Mouse (Mus musculus) forebrain, embryonic 10.5 days (tissue): ENCODE results near the gene Hecw2. TPM values are rescaled to one million over a fixed set of nuclear protein-coding genes. Genes with fewer than 3 reads are reported as not detected.

Experiments used
- DNase-seq: peaks from one replicate; pipeline ENCODE4 v3.0.0-alpha.2; 2017; ENCODE audit warnings: low spot score; ENCODE audit errors: extremely low spot score
- H3K27ac ChIP-seq: fragments of 300-500 bp; sonication (generic); 2 replicates; pipeline ENCODE4 v1.5.1; 2016; ENCODE audit warnings: mild to moderate bottlenecking
- H3K27me3 ChIP-seq: fragments of 300-500 bp; sonication (generic); 2 replicates; pipeline ENCODE4 v1.6.1; 2016; ENCODE audit warnings: mild to moderate bottlenecking; ENCODE audit not compliant: poor library complexity, severe bottlenecking
- H3K36me3 ChIP-seq: fragments of 300-500 bp; sonication (generic); replicated peaks from 2 replicates; pipeline ENCODE4 v1.6.1; 2016; ENCODE audit warnings: mild to moderate bottlenecking, moderate library complexity
- H3K4me1 ChIP-seq: fragments of 300-500 bp; sonication (generic); 2 replicates; pipeline ENCODE4 v1.6.1; 2016
- H3K4me3 ChIP-seq: fragments of 300-500 bp; sonication (generic); 2 replicates; pipeline ENCODE4 v1.5.1; 2016; ENCODE audit warnings: mild to moderate bottlenecking, moderate library complexity
- H3K9me3 ChIP-seq: fragments of 300-500 bp; sonication (generic); 2 replicates; pipeline ENCODE4 v1.6.1; 2016; ENCODE audit warnings: mild to moderate bottlenecking, moderate library complexity
- WGBS: fragments of 180-500 bp; shearing (Covaris S2); methylation state at CpG from one replicate; pipeline ENCODE4 v1.1.7; 2016; 5-methylcytosine and 5-hydroxymethylcytosine counted together
- polyA plus RNA-seq: library from polyadenylated mRNA; unstranded; fragments of >200 nt; fragmentation: Nextera tagmentation; extraction: Ambion mirVana; gene quantifications from 2 replicates; pipeline ENCODE4 v1.2.1, GENCODE M21; 2016

The Hecw2 gene
- polyA plus RNA-seq, 1 experiment from 2014 or later, result 3.2 TPM

- 90% methylated on average over 3 of the region's 3 CpGs for WGBS
- H3K27me3 ChIP-seq, result no peaks in the 10 kb centered on the region
- no peak for DNase-seq
- no peak overlapping the region for H3K27ac ChIP-seq
- no peaks in the 10 kb centered on the region for H3K36me3 ChIP-seq
- H3K4me1 ChIP-seq, result no peaks in the 10 kb centered on the region
- no peaks in the 10 kb centered on the region for H3K9me3 ChIP-seq
- H3K4me3 ChIP-seq, result no peak overlapping the region
Measured at GRCm38 (mm10) chr1:54079708-54080107, 115.3 kb downstream of the Hecw2 start.

- WGBS, result 60% methylated on average over 1 of the region's 1 CpGs
- Histone ChIP-seq H3K4me1 (no peaks in the 10 kb centered on the region), H3K9me3 (no peaks in the 10 kb centered on the region)
Measured at GRCm38 (mm10) chr1:54074456-54074855, 120.5 kb downstream of the Hecw2 start.

DNA sequence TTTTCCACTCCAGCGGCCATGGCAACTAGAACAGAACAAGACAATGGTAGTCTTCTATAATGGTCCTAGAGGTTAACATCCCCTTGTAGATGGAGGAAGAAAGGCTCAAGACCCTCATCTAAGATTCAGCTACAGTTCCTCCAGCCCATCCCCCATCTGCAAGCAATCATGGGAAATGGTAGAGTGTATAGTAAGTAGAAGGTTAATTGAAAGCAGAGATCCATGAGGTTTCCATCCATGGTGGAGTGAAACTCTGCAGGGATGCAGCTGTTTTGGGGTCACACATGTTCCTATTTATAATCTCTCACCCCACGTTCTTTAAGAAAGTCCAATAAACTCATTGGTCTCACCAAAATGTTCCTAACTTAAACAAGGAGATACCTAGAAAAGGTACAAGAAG is 124.8 kb downstream of the Hecw2 start:
- WGBS, result 76% methylated on average over 2 of the region's 2 CpGs
- H3K4me3 ChIP-seq, result no peak overlapping the region
- no peak for DNase-seq
- no peaks in the 10 kb centered on the region for H3K9me3 ChIP-seq
- H3K27ac ChIP-seq, result no peak overlapping the region
- 0 out of 2 replicates have a peak, but pooled peaks cover 3% of the 10 kb centered on the region for H3K4me1 ChIP-seq
- H3K36me3 ChIP-seq, result no peaks in the 10 kb centered on the region
- H3K27me3 ChIP-seq, result no peaks in the 10 kb centered on the region

More at GRCm38 (mm10) chr1:54074456-54074855, 120.5 kb downstream of the Hecw2 start:
- no peak for DNase-seq
- Histone ChIP-seq H3K27me3 (no peaks in the 10 kb centered on the region), H3K4me3 (no peak overlapping the region), H3K36me3 (no peaks in the 10 kb centered on the region), H3K27ac (no peak overlapping the region)

- WGBS, result 93% methylated on average over 1 of the region's 1 CpGs
- no peak overlapping the region for H3K4me3 ChIP-seq
Measured at GRCm38 (mm10) chr1:54068248-54068647, 126.7 kb downstream of the Hecw2 start.

GRCm38 (mm10) chr1:54065434-54065833 is 129.5 kb downstream of the Hecw2 start:
- no peaks in the 10 kb centered on the region for H3K9me3 ChIP-seq
- no peak for DNase-seq
- WGBS, result 66% methylated on average over 1 of the region's 1 CpGs
- H3K4me3 ChIP-seq, result no peak overlapping the region
- no peaks in the 10 kb centered on the region for H3K27me3 ChIP-seq
- 0 out of 2 replicates have a peak, but pooled peaks cover 3% of the 10 kb centered on the region for H3K4me1 ChIP-seq
- no peaks in the 10 kb centered on the region for H3K36me3 ChIP-seq
- no peak overlapping the region for H3K27ac ChIP-seq

More at GRCm38 (mm10) chr1:54068248-54068647, 126.7 kb downstream of the Hecw2 start:
- Histone ChIP-seq H3K27ac (no peak overlapping the region), H3K36me3 (no peaks in the 10 kb centered on the region), H3K9me3 (no peaks in the 10 kb centered on the region), H3K27me3 (no peaks in the 10 kb centered on the region), H3K4me1 (0 out of 2 replicates have a peak, but pooled peaks cover 3% of the 10 kb centered on the region)
- no peak for DNase-seq

GRCm38 (mm10) chr1:54061078-54061477 is 133.9 kb downstream of the Hecw2 start:
- Histone ChIP-seq H3K9me3 (no peaks in the 10 kb centered on the region), H3K4me3 (no peak overlapping the region), H3K36me3 (no peaks in the 10 kb centered on the region), H3K4me1 (no peaks in the 10 kb centered on the region), H3K27me3 (no peaks in the 10 kb centered on the region), H3K27ac (no peak overlapping the region)
- no peak for DNase-seq
- WGBS, result 93% methylated on average over 2 of the region's 2 CpGs

DNA sequence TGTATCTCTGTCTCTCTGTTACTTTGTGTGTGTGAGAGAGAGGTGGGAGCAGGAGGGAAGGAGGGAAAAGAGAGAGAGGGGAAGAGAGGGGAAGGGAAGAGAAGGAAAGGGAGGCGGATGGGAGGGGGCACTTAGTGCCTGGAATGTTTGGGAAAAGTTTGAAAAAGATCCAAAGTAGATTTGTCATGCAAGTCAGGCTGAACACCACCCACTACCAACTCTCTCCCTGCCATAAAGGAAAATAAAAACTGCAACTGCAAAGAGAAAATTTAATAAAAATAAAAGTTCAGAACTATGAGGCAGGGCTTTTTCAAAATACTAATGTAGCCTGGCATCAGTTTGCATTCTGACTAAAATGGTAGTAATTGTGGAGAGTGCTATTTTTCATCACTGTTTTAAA is 135.2 kb downstream of the Hecw2 start:
- H3K27me3 ChIP-seq, result no peaks in the 10 kb centered on the region
- WGBS, result 97% methylated on average over 1 of the region's 1 CpGs
- H3K9me3 ChIP-seq, result no peaks in the 10 kb centered on the region
- no peak overlapping the region for H3K27ac ChIP-seq
- H3K36me3 ChIP-seq, result no peaks in the 10 kb centered on the region
- H3K4me1 ChIP-seq, result no peaks in the 10 kb centered on the region
- H3K4me3 ChIP-seq, result no peak overlapping the region
- DNase-seq, result no peak

GRCm38 (mm10) chr1:54052771-54053170 is 142.2 kb downstream of the Hecw2 start:
- H3K27ac ChIP-seq, result no peak overlapping the region
- DNase-seq, result no peak
- no peaks in the 10 kb centered on the region for H3K9me3 ChIP-seq
- no peaks in the 10 kb centered on the region for H3K4me1 ChIP-seq
- H3K36me3 ChIP-seq, result no peaks in the 10 kb centered on the region
- H3K4me3 ChIP-seq, result no peak overlapping the region
- no peaks in the 10 kb centered on the region for H3K27me3 ChIP-seq

DNA sequence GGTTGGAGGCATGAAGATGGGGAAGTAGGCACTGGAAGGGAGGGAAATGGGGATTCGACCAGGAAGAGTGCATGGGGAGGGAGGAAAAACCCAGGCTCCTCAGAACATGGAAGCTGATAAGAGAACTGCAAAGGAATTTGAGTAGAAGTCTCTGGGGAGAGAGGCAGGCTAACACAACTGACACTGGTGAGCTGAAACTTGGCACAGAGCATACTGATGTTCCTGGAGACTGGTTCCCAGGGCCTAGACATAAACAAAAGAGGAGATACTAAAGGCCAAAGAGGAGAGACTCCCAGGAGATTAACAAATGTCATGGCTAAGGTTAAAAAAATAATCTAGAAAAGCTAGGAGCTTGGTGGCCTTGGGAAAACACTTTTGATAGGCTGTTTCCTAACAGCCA is 148.0 kb downstream of the Hecw2 start:
- Histone ChIP-seq H3K27ac (no peak overlapping the region), H3K36me3 (no peaks in the 10 kb centered on the region), H3K9me3 (no peaks in the 10 kb centered on the region), H3K4me3 (no peak overlapping the region), H3K27me3 (no peaks in the 10 kb centered on the region), H3K4me1 (no peaks in the 10 kb centered on the region)
- 76% methylated on average over 1 of the region's 1 CpGs for WGBS
- no peak for DNase-seq

GRCm38 (mm10) chr1:54039062-54039461 is 155.9 kb downstream of the Hecw2 start:
- DNase-seq, result peak; percentile 16
- no peaks in the 10 kb centered on the region for H3K9me3 ChIP-seq
- 59% methylated on average over 2 of the region's 2 CpGs for WGBS

DNA sequence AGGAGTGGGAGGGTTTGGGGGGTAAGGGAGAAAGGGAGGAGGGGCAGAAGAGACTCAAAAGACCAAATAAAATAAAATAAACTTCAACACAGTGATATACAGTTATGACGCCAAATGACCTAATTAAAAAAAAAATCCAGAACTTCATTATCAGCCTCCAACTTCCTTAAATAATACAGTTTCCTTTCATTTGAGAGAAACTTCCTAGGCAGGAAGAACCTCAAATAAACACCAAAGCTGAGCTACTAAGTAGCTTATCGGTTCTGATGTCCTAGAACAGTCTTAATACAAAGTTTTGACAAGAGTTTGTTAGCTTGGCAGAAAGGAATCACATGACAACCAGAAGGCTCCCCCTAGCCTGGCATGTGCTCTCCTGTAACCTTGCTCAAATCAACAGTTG is 177.3 kb downstream of the Hecw2 start:
- Histone ChIP-seq H3K36me3 (no peaks in the 10 kb centered on the region), H3K4me3 (no peak overlapping the region), H3K4me1 (no peaks in the 10 kb centered on the region; the same call in 1 of the 2 replicates), H3K27me3 (no peaks in the 10 kb centered on the region), H3K9me3 (no peaks in the 10 kb centered on the region), H3K27ac (no peak overlapping the region)
- no peak for DNase-seq
- 81% methylated on average over 2 of the region's 2 CpGs for WGBS

More at GRCm38 (mm10) chr1:54039062-54039461, 155.9 kb downstream of the Hecw2 start:
- no peak overlapping the region for H3K4me3 ChIP-seq
- H3K27me3 ChIP-seq, result no peaks in the 10 kb centered on the region
- H3K27ac ChIP-seq, result no peak overlapping the region
- H3K36me3 ChIP-seq, result no peaks in the 10 kb centered on the region
- no peaks in the 10 kb centered on the region for H3K4me1 ChIP-seq

- H3K27ac ChIP-seq, result no peak overlapping the region
- H3K4me1 ChIP-seq, result no peaks in the 10 kb centered on the region; the same call in none of the 2 replicates
- H3K36me3 ChIP-seq, result no peaks in the 10 kb centered on the region
- no peak overlapping the region for H3K4me3 ChIP-seq
- no peaks in the 10 kb centered on the region for H3K27me3 ChIP-seq
- 60% methylated on average over 4 of the region's 4 CpGs for WGBS
- H3K9me3 ChIP-seq, result no peaks in the 10 kb centered on the region
- DNase-seq, result no peak
Measured at GRCm38 (mm10) chr1:54015739-54016138, 179.2 kb downstream of the Hecw2 start.

- Histone ChIP-seq H3K4me1 (no peaks in the 10 kb centered on the region; the same call in none of the 2 replicates), H3K27ac (no peak overlapping the region), H3K36me3 (no peaks in the 10 kb centered on the region), H3K27me3 (no peaks in the 10 kb centered on the region), H3K4me3 (no peak overlapping the region), H3K9me3 (no peaks in the 10 kb centered on the region)
- DNase-seq, result no peak
- WGBS, result 79% methylated on average over 3 of the region's 3 CpGs
Measured at GRCm38 (mm10) chr1:54012414-54012813, 182.6 kb downstream of the Hecw2 start.
